In genomic region chr13:28699490-28700032, GRCm38 (mm10) we compare ENCODE assay signal across 16 mouse cellular contexts.
"Had no signal": no experiment of that assay in that cellular context is flagged by ENCODE, and none has a peak within 500 bp of the region (broad histone marks: within the 10 kb centered on the region; RNA-seq: fewer than 3 reads in every experiment).

No protein-coding gene starts in this region.

- DNase-seq: kidney, adult 11 months; kidney, adult 9 months; kidney, postnatal 10 days; kidney, postnatal 4 days; left cerebral cortex, postnatal 4 days; liver; liver, embryonic 13.5 days; liver, postnatal 0 days; lung, postnatal 36 days; right cerebral cortex, postnatal 14 days; thymus, adult 2 months; thymus, postnatal 25 days had no signal

- H3K9me3 ChIP-seq: liver, embryonic 13.5 days; lung, embryonic 15.5 days; midbrain, embryonic 15.5 days; neural tube, embryonic 12.5 days had no signal

- H3K4me2 ChIP-seq: liver, embryonic 13.5 days; lung, embryonic 15.5 days; midbrain, embryonic 15.5 days; neural tube, embryonic 12.5 days had no signal

- H3K36me3 ChIP-seq: liver, embryonic 13.5 days; lung, embryonic 15.5 days; midbrain, embryonic 15.5 days; neural tube, embryonic 12.5 days had no signal

- H3K4me3 ChIP-seq: layer of hippocampus, adult 2 months; liver, embryonic 13.5 days; lung, embryonic 15.5 days; midbrain, embryonic 15.5 days; neural tube, embryonic 12.5 days had no signal

- H3K4me1 ChIP-seq: liver, embryonic 13.5 days had no signal

- H3K27ac ChIP-seq: layer of hippocampus, adult 2 months; liver, embryonic 13.5 days; lung, embryonic 15.5 days; midbrain, embryonic 15.5 days; neural tube, embryonic 12.5 days had no signal

- H3K27me3 ChIP-seq: liver, embryonic 13.5 days; lung, embryonic 15.5 days; midbrain, embryonic 15.5 days; neural tube, embryonic 12.5 days had no signal

- H3K9ac ChIP-seq: liver, embryonic 13.5 days; liver, postnatal 0 days; lung, embryonic 15.5 days; midbrain, embryonic 15.5 days; neural tube, embryonic 12.5 days had no signal

- ATAC-seq: liver, postnatal 0 days; midbrain, embryonic 15.5 days had no signal
